Mouse (Mus musculus) cerebellum, postnatal 14 days (tissue): ENCODE measurements at regions not wholly inside any gene's neighbourhood (a gene's known extent, or its start where the extent isn't known, plus 50 kb on each side); places are given as distances from the start of the nearest gene placed in this dataset.

Experiments
- DNase-seq, 2 experiments: peaks; one replicate each; pipeline ENCODE4 v3.0.0; 2021; ENCODE audit warnings: mixed read lengths in 2 of 2

- no peak for DNase-seq
Measured at GRCm38 (mm10) chr2:173334856-173335595, 58.7 kb upstream of the Pmepa1 start.

DNA sequence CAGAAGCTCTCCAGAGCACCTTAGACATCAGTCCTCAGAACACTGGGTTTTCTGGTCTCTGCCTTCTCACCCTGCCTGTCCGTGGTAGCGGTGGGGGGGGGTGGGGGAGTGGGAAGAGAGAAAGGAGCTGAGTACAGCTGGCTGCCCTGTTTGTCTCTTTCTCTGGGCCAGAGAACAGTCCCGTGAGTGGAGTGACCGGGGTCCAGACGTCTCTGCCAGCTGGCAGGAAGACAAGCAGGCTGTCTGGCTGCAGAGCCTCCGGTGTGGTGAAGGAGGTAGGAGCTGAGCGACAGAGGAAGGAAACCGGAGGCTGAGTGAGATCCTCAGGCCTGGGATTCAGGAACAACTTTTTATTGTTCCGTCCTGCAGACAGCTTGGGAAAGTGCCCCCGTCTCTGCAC, 59.5 kb upstream of the Pmepa1 start:
- DNase-seq: peak; percentile 75 to 76

GRCm38 (mm10) chr2:173337666-173338065, 61.3 kb upstream of the Pmepa1 start:
- DNase-seq: no peak

GRCm38 (mm10) chr2:173338671-173339070, 62.3 kb upstream of the Pmepa1 start:
- peak in 1 of 2 experiments; percentile 26 for DNase-seq

DNA sequence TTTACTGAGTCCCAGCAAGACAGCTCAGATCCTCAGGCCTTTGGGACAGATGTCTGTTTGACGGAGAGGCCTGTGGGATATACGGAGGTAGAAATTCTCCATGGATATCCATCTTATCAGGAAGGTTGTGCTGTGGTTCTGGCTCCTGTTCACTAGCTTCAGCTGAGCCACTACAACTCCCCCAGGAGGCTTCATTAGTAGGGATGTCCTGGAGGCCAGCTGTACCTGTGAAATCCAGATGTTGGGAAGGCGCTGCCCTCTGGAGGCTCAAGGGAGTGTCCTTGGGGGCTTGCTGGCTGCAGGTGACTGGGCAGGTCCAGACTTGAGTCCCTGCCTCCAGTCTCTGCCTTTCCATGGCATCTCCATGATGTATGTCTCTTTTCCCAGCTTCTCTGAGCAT, 62.9 kb upstream of the Pmepa1 start:
- no peak for DNase-seq

- DNase-seq: peak; percentile 53 to 65
Measured at GRCm38 (mm10) chr2:173340044-173340601, 63.8 kb upstream of the Pmepa1 start.

GRCm38 (mm10) chr2:173342605-173343260, 66.4 kb upstream of the Pmepa1 start:
- peak; percentile 45 for DNase-seq

DNA sequence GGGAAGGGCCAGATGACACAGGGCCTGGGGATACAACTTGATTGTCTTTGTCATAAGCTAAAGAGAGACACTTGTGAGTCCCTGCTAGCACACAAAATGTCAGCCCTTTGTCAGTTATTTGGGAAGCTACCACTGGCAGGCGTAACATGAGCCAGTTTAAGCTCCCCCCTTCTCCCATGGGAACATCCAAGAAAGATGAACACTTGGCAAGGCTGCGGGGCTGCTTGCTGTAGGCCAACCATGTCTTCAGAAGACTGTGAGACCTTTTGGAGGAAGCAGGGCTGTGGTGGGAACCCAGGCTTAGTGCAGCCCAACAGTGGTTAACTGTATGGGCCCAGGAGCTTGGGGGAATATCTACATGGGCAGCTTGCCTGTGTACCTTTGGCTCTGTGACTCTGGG, 67.3 kb upstream of the Pmepa1 start:
- DNase-seq: no peak

DNA sequence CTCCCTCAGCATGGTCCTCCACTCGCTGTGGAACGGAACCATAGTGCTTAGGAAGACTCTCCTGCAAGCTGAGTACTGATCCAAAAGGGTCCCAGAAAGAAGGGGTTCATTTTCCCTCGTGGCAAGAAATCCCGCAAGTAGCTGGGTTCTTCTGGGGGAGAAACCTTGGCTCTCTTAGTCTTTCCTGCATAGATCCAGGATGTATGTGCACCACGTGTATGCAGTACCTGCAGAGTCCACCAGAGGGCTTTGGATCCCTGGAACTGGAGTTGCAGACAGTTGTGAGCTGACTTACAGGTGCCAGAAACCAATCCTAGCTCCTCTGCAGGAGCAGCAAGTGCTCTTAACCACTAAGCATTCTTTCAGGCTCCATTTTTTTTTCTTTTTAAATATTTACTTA, 67.9 kb upstream of the Pmepa1 start:
- DNase-seq: peak in 1 of 2 experiments; percentile 33

DNA sequence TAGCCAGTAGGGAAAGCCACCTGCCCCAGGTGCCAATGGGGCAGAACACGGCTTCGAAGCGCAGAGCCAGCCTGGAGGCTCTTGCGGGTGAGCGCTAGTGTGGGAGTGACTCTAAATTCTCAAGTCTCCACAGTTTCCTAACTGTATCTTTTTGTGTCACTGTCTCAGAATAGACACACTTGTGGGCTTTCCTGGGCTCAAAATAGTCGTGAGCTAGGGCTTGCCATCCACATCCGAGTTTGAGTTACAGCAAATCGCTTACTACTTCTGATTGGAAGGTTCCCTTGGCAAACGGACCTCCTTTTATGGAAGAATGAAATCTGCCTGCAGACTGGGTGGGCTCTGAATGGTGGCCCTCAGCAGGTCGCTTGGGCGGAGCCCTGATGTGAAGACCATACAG, 71.0 kb upstream of the Pmepa1 start:
- DNase-seq: no peak

- DNase-seq: no peak
Measured at GRCm38 (mm10) chr2:173348757-173349156, 72.4 kb upstream of the Pmepa1 start.

GRCm38 (mm10) chr2:173349510-173349909, 73.2 kb upstream of the Pmepa1 start:
- no peak for DNase-seq

- no peak for DNase-seq
Measured at GRCm38 (mm10) chr2:173349910-173350309, 73.6 kb upstream of the Pmepa1 start.

- DNase-seq: no peak
Measured at GRCm38 (mm10) chr2:173350405-173350804, 74.1 kb upstream of the Pmepa1 start.

GRCm38 (mm10) chr2:173350831-173351230, 74.5 kb upstream of the Pmepa1 start:
- DNase-seq: no peak

DNA sequence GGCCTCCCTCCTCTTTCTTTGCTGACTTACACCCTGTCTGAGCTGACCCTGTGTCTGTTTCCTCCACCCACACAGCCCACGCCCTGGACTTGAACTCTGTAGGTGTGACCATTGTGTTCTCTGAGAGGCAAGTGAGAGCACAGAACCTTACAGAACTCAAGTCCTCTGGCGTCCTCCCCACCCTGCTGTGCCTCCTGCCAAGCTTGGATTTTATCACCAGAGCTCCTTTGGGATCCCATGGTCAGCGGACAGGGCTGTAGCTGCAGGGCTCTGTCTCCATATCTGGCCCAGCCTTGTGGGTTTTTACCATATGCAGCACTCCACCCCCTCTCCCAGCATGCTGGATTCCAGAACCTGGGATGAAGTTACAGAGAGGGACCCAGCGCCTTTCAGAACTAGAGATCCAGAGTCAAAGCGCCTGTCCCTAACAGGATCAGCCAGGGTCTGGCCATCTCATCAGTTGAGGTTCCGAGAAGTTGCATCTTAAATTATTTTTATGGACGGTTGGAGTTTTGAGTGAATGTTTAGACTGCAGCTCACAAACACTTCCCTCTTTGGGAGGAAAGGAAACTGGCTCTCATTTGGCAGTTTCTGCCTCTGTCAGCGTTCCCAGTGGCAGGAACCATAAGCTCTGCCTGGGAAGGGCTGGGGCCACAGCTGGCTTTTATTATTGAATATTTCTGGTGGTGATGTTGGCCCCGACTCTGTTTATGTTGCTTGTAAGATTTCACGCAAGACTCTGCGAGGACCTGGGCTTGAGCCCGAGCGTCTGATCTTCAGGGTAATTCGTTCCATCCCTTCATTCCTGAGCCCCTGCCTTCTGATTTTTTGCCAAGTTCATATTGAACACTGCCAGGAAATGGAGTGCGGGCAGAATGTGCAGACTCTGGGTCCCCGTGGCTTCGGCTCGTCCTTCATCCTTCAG, 75.8 kb upstream of the Pmepa1 start:
- peak; percentile 34 to 43 for DNase-seq

GRCm38 (mm10) chr2:173352756-173353139, 76.4 kb upstream of the Pmepa1 start:
- DNase-seq: no peak

- DNase-seq: no peak
Measured at GRCm38 (mm10) chr2:173353435-173354241, 77.3 kb upstream of the Pmepa1 start.

- no peak for DNase-seq
Measured at GRCm38 (mm10) chr2:173356786-173357185, 80.5 kb upstream of the Pmepa1 start.

GRCm38 (mm10) chr2:173365441-173366166, 89.3 kb upstream of the Pmepa1 start:
- DNase-seq: no peak

DNA sequence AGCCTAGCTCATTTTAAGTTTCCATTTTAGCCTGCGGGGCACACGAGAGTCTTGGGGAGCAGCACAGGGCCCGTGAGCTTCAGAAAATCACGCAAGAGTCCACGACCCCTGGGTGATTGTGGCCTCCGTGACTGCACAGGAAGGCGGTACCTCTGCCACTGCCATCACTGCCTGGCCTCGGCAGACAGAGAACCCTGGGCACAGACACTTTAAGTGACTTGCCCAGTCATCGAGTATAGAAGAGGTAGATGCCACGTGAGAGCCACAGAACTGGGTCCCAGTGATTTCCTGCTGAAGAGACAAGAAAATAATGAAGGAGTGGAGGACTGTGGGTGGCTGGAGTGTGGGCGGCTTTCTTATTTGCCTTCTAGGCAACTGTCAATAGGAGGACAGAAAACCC, 90.4 kb upstream of the Pmepa1 start:
- no peak for DNase-seq
